Mouse (Mus musculus) ES-E14 (cell line): Measurements from ENCODE around the gene Cpvl.

Experiments
- CHD2 ChIP-seq: IDR thresholded peaks from 2 replicates; pipeline ENCODE4 v1.6.1; 2014; ENCODE audit warnings: mild to moderate bottlenecking, low read depth, low read length, inconsistent platforms
- HCFC1 ChIP-seq: IDR thresholded peaks from 2 replicates; pipeline ENCODE4 v1.6.1; 2012; ENCODE audit warnings: low read length, inconsistent platforms, borderline replicate concordance; ENCODE audit not compliant: insufficient read depth
- ZC3H11A ChIP-seq: IDR thresholded peaks from 2 replicates; pipeline ENCODE4 v1.6.1; 2012; ENCODE audit warnings: low read depth, mild to moderate bottlenecking, inconsistent platforms, low read length, borderline replicate concordance
- ZNF384 ChIP-seq: IDR thresholded peaks from 2 replicates; pipeline ENCODE4 v1.6.1; 2012; ENCODE audit warnings: low read depth, low read length, inconsistent platforms

- TF ChIP-seq ZC3H11A (no peak), CHD2 (no peak), HCFC1 (no peak), ZNF384 (no peak)
These were observed 8.8 kb upstream of the Cpvl start for GRCm38 (mm10) chr6:53987235-53987634.
